Mouse (Mus musculus) intestine, postnatal 0 days (tissue): Measurements from ENCODE around the gene Sptbn4. TPM values are rescaled to one million over a fixed set of nuclear protein-coding genes. Genes with fewer than 3 reads are reported as not detected.
"Not testable (repeated sequence)": the region's sequence is repeated elsewhere in the genome, so short reads cannot be mapped to it uniquely, and the experiment has no call there.

ENCODE experiments used
- ATAC-seq: fragments of 200-750 bp; cut with Nextera tagmentation; 2 replicates; pipeline ENCODE4 v1.8.0; 2017; ENCODE audit warnings: mild to moderate bottlenecking, moderate TSS enrichment, moderate library complexity
- H3K27ac ChIP-seq: fragments of 300-500 bp; sonication (generic); 2 replicates; pipeline ENCODE4 v1.5.1; 2014; ENCODE audit warnings: mild to moderate bottlenecking, low read depth, low read length, moderate library complexity
- H3K27me3 ChIP-seq: fragments of 300-500 bp; sonication (generic); replicated peaks from 2 replicates; pipeline ENCODE4 v1.6.1; 2014; ENCODE audit warnings: low read length, mixed read lengths; ENCODE audit not compliant: control insufficient read depth, insufficient read depth
- H3K36me3 ChIP-seq: fragments of 300-500 bp; sonication (generic); 2 replicates; pipeline ENCODE4 v1.6.1; 2014; ENCODE audit warnings: mild to moderate bottlenecking, moderate library complexity; ENCODE audit not compliant: control insufficient read depth, insufficient read depth
- H3K4me1 ChIP-seq: fragments of 300-500 bp; sonication (generic); replicated peaks from 2 replicates; pipeline ENCODE4 v1.6.1; 2014; ENCODE audit warnings: antibody characterized with exemption, low read length, mixed read lengths; ENCODE audit not compliant: control insufficient read depth, insufficient read depth
- H3K4me2 ChIP-seq: fragments of 300-500 bp; sonication (generic); replicated peaks from 2 replicates; pipeline ENCODE4 v1.6.1; 2014; ENCODE audit warnings: low read depth, mild to moderate bottlenecking, moderate library complexity
- H3K4me3 ChIP-seq: fragments of 300-500 bp; sonication (generic); 2 replicates; pipeline ENCODE4 v1.5.1; 2014; ENCODE audit warnings: low read depth, low read length
- H3K9ac ChIP-seq: fragments of 300-500 bp; sonication (generic); 2 replicates; pipeline ENCODE4 v1.6.1; 2014; ENCODE audit warnings: mild to moderate bottlenecking, low read depth, low read length
- H3K9me3 ChIP-seq: fragments of 300-500 bp; sonication (generic); 2 replicates; pipeline ENCODE4 v1.6.1; 2016; ENCODE audit warnings: mixed run types; ENCODE audit not compliant: control insufficient read depth
- CTCF ChIP-seq: sonication (generic); IDR thresholded peaks from 2 replicates; pipeline ENCODE4 v1.5.1; 2016; ENCODE audit warnings: low read depth, mild to moderate bottlenecking, control low read depth, antibody characterized with exemption, moderate library complexity
- WGBS: fragments of 180-500 bp; shearing (Covaris S2); extraction: QIAGEN DNeasy Blood & Tissue Kit; methylation state at CpG from one replicate; pipeline ENCODE4 v1.1.7; 2014; 5-methylcytosine and 5-hydroxymethylcytosine counted together
- polyA plus RNA-seq: library from polyadenylated mRNA; unstranded; fragments of >200 nt; fragmentation: Nextera tagmentation; extraction: Ambion mirVana; gene quantifications from 2 replicates; pipeline ENCODE4 v1.2.1, GENCODE M21; 2015

The Sptbn4 gene
- 0.17 and 0.26 TPM in 2 replicates for polyA plus RNA-seq

GRCm38 (mm10) chr7:27447419-27448286 lies at the start of gene Sptbn4, which contains the start of gene Blvrb:
Gene Sptbn4, minus strand, starts transcription at chr7:27447686.
Gene Blvrb, plus strand, starts transcription at chr7:27447978.
- H3K27me3 ChIP-seq, result peaks cover 13% of the 10 kb centered on the region
- peak within 1 kb of the TSS; percentile 92 for H3K4me2 ChIP-seq
- peak; percentile 94 for ATAC-seq
- H3K4me1 ChIP-seq, result no peaks in the 10 kb centered on the region; the same call in 1 of the 2 replicates
- WGBS, result under 1% methylated on average over 54 of the region's 54 CpGs
- TF ChIP-seq CTCF, result peak; percentile 60
- H3K9ac ChIP-seq, result peak within 1 kb of the TSS; percentile 60
- H3K4me3 ChIP-seq, result peak within 1 kb of the TSS; percentile 61
- H3K27ac ChIP-seq, result peak within 1 kb of the TSS; percentile 15; the same call in 1 of the 2 replicates
- no peaks in the 10 kb centered on the region for H3K9me3 ChIP-seq
- no peaks in the 10 kb centered on the region; the same call in 1 of the 2 replicates for H3K36me3 ChIP-seq

- not testable (repeated sequence) for H3K4me2 ChIP-seq, H3K4me1 ChIP-seq, H3K4me3 ChIP-seq, H3K9me3 ChIP-seq, ATAC-seq, H3K27me3 ChIP-seq, H3K36me3 ChIP-seq, H3K9ac ChIP-seq, H3K27ac ChIP-seq
- WGBS, result 86% methylated on average over 9 of the region's 9 CpGs
Measured at GRCm38 (mm10) chr7:27494659-27495367, 47.3 kb upstream of the Sptbn4 start.

- peaks cover 12% of the 10 kb centered on the region for H3K36me3 ChIP-seq
- H3K4me1 ChIP-seq, result 0 out of 2 replicates have a peak, but pooled peaks cover 4% of the 10 kb centered on the region
- H3K9me3 ChIP-seq, result no peaks in the 10 kb centered on the region
- no peak overlapping the region for H3K4me2 ChIP-seq
- no peak for ATAC-seq
- no peak for TF ChIP-seq CTCF
- no peaks in the 10 kb centered on the region for H3K27me3 ChIP-seq
- no peak overlapping the region for H3K9ac ChIP-seq
- H3K27ac ChIP-seq, result no peak overlapping the region
- WGBS, result 69% methylated on average over 5 of the region's 5 CpGs
- H3K4me3 ChIP-seq, result no peak overlapping the region
Measured at GRCm38 (mm10) chr7:27493450-27493849, 46.0 kb upstream of the Sptbn4 start.

GRCm38 (mm10) chr7:27493022-27493421 lies 45.5 kb upstream of the Sptbn4 start:
- ATAC-seq, result no peak
- no peaks in the 10 kb centered on the region for H3K9me3 ChIP-seq
- no peak overlapping the region for H3K4me3 ChIP-seq
- peaks cover 12% of the 10 kb centered on the region for H3K36me3 ChIP-seq
- H3K4me1 ChIP-seq, result 0 out of 2 replicates have a peak, but pooled peaks cover 4% of the 10 kb centered on the region
- 12% methylated on average over 3 of the region's 3 CpGs for WGBS
- no peaks in the 10 kb centered on the region for H3K27me3 ChIP-seq
- no peak overlapping the region for H3K9ac ChIP-seq
- H3K27ac ChIP-seq, result no peak overlapping the region
- no peak for TF ChIP-seq CTCF
- H3K4me2 ChIP-seq, result no peak overlapping the region

GRCm38 (mm10) chr7:27491856-27492255 lies 44.4 kb upstream of the Sptbn4 start:
- Histone ChIP-seq H3K9ac (no peak overlapping the region), H3K4me1 (0 out of 2 replicates have a peak, but pooled peaks cover 4% of the 10 kb centered on the region), H3K4me2 (no peak overlapping the region), H3K36me3 (peaks cover 12% of the 10 kb centered on the region), H3K27me3 (no peaks in the 10 kb centered on the region), H3K4me3 (no peak overlapping the region), H3K9me3 (no peaks in the 10 kb centered on the region), H3K27ac (0 out of 2 replicates have a peak overlapping the region, but pooled peaks have one; percentile 3)
- TF ChIP-seq CTCF, result no peak
- no peak for ATAC-seq
- WGBS, result 48% methylated on average over 7 of the region's 7 CpGs
